Mouse (Mus musculus): ENCODE data around the gene Zbtb12. TPM values are rescaled to one million over a fixed set of nuclear protein-coding genes. Genes with fewer than 3 reads are reported as not detected.

Gene Zbtb12
- polyA plus RNA-seq, 1 experiment from 2014 or later, result 10.6 TPM

DNA sequence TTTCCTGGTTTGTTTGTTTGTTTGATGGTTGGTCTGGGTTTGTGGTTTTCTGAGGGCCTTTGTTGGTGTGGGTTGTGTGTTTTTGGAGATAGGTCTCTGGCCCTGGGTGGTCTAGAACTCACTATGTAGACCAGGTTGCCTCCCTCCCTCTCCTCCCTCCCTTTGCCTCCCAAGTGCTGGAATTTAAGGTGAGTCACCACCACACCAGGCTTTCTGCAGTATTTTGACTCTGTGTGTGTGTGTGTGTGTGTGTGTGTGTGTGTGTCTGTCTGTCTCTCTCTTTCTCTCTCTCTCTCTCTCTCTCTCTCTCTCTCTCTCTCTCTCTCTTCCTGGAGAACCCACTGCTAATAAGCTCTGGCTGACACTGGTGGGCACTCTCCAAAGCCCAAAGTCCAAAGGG is 1.9 kb downstream of the Zbtb12 start:
- Histone ChIP-seq H3K9ac (replicated peaks) (no peak overlapping the region), H3K4me1 (no peaks in the 10 kb centered on the region), H3K4me2 (no peak overlapping the region), H3K27me3 (replicated peaks) (peaks cover 8% of the 10 kb centered on the region; the same call in 1 of the 2 replicates), H3K9me3 (replicated peaks) (no peaks in the 10 kb centered on the region), H3K36me3 (no peaks in the 10 kb centered on the region), H3K27ac (replicated peaks) (no peak overlapping the region), H3K4me3 (replicated peaks) (no peak overlapping the region)
- no peak for ATAC-seq (ENCODE audit: low FRiP score)

DNA sequence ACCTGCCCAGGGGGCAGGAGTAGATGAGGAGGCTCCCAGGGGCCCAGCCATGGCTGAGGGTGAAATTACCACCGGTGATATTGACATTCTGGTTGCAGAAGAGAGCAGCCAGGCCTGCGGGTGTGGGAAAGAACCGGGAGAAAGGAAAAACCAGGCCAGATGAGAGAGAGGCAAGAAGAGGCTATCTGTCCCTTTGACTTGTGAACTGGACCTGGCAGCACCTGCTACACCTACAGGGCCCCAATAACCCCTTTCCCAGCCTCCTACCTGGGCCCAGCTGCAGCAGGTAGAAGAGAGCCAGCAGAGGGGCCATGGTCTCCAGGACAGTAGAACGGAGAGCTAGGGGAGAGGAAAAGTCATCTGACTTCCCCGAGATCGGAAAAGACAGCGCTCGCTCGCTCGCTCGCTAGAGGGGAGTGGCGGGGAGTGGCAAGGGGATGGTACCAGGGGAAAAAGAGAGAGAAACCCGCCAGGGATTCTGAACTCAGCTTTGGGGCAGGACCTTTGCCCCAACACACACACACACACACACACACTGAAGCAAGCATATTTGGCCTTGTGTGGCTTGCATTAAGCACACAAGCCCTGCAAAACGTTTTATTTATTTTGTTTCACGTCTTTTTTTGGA is 2.5 kb downstream of the Zbtb12 start, which contains the start of gene Gm20547:
Gene Gm20547, minus strand, starts transcription at position 360 of the 628 bp plus-strand sequence.
- Histone ChIP-seq H3K27ac (replicated peaks) (no peak within 1 kb of the TSS), H3K9me3 (replicated peaks) (no peaks in the 10 kb centered on the region), H3K9ac (replicated peaks) (no peak within 1 kb of the TSS), H3K36me3 (no peaks in the 10 kb centered on the region), H3K4me2 (peak within 1 kb of the TSS; percentile 20), H3K4me3 (replicated peaks) (no peak within 1 kb of the TSS), H3K4me1 (no peaks in the 10 kb centered on the region), H3K27me3 (replicated peaks) (peaks cover 8% of the 10 kb centered on the region; the same call in 1 of the 2 replicates)
- WGBS, result 8% methylated on average over 15 of the region's 15 CpGs
- ATAC-seq (ENCODE audit: low FRiP score), result no peak

DNA sequence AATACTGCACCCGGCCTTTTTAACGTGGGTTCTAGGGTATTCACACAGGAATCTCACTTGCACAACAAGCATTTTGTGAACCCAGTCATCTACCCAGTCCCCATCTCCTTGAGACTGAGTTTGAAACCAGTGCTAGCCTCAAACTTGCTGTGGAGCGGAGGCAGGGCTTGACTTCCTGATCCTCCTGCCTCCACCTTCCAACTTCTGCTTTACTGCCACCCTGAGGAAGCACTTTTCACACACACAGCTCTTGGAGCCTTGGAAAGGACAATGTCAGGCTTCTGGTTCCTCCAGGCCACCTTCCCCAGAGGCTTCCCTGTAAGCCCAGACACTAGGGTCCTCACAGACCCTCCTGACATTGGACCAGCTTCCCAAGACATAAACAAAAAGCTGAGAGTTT is 4.0 kb downstream of the Zbtb12 start:
- H3K4me1 ChIP-seq, result no peaks in the 10 kb centered on the region
- no peak overlapping the region for H3K27ac ChIP-seq (replicated peaks)
- 63% methylated on average over 3 of the region's 3 CpGs for WGBS
- no peak for ATAC-seq (ENCODE audit: low FRiP score)
- no peaks in the 10 kb centered on the region for H3K36me3 ChIP-seq
- no peak overlapping the region for H3K4me3 ChIP-seq (replicated peaks)
- no peak overlapping the region for H3K9ac ChIP-seq (replicated peaks)
- no peaks in the 10 kb centered on the region for H3K9me3 ChIP-seq (replicated peaks)
- H3K27me3 ChIP-seq (replicated peaks), result peaks cover 8% of the 10 kb centered on the region; the same call in 1 of the 2 replicates
- H3K4me2 ChIP-seq, result no peak overlapping the region

DNA sequence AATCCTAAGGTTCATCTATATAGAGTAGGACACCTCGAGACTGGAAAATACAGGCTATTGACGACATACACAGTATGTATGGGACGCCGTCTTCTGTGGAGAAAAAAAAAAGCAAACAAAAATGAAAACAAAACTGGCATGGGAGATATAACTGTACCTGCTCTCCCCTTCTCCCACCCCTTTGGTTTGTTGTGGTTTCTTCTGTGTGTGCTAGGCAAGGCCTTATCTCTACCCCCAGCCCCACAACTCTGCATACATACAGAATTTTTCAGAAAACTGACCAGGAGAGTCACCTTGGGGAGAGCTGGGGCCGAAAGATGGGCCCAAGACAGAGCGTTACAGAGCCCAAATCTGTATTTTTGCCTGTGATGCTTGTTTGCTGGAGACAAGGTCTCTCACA is 5.4 kb downstream of the Zbtb12 start:
- ATAC-seq (ENCODE audit: low FRiP score), result no peak
- Histone ChIP-seq H3K36me3 (no peaks in the 10 kb centered on the region), H3K9me3 (replicated peaks) (no peaks in the 10 kb centered on the region), H3K4me3 (replicated peaks) (no peak overlapping the region), H3K4me2 (no peak overlapping the region), H3K27me3 (replicated peaks) (peaks cover 8% of the 10 kb centered on the region; the same call in 1 of the 2 replicates), H3K27ac (replicated peaks) (no peak overlapping the region), H3K9ac (replicated peaks) (no peak overlapping the region), H3K4me1 (no peaks in the 10 kb centered on the region)
- WGBS, result 90% methylated on average over 6 of the region's 6 CpGs

DNA sequence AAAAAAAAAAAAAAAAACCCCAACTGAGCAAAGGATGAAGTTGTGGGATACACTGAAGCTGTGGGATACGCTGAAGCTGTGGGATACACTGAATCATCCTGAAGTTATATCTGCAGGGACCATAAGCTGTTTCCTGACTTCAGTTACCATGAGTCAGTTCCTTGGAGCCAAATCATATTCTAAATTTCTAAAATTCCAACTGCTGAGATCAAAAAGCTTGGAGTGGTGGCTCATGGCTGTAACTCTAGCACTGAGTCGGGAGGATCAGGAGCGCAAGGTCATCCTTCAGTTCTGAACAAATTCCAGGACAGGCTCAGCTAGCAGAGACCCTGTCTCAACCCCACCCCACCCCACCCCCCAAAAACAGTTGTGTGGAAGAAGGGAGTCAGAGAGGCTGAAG is 6.3 kb downstream of the Zbtb12 start:
- Histone ChIP-seq H3K4me2 (no peak overlapping the region), H3K36me3 (no peaks in the 10 kb centered on the region), H3K27ac (replicated peaks) (no peak overlapping the region), H3K27me3 (replicated peaks) (peaks cover 8% of the 10 kb centered on the region; the same call in 1 of the 2 replicates), H3K4me1 (no peaks in the 10 kb centered on the region), H3K4me3 (replicated peaks) (no peak overlapping the region), H3K9ac (replicated peaks) (no peak overlapping the region), H3K9me3 (replicated peaks) (no peaks in the 10 kb centered on the region)
- ATAC-seq (ENCODE audit: low FRiP score), result no peak
- WGBS, result 82% methylated on average over 3 of the region's 3 CpGs

DNA sequence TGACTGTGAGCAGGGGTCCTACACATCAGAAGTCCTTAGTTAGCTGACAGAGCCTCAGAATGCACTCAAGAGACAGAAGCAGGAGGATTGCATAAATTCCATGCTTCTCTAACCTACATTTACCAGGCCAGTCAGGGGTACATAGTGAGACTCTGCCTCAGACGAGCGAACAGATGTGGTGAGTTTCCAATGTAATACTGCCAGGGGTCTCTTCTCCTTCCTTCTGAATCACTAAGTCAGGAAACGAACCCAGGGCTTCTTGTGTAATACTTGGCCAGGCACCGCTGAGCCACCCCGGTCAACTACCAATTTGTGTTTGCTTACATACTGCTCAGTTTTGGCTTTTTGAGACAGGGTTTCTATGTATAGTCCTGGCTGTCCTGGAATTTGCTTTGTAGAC is 8.7 kb downstream of the Zbtb12 start:
- no peaks in the 10 kb centered on the region for H3K36me3 ChIP-seq
- no peak overlapping the region for H3K4me3 ChIP-seq (replicated peaks)
- H3K4me2 ChIP-seq, result no peak overlapping the region
- no peak for ATAC-seq (ENCODE audit: low FRiP score)
- no peaks in the 10 kb centered on the region for H3K9me3 ChIP-seq (replicated peaks)
- no peak overlapping the region for H3K27ac ChIP-seq (replicated peaks)
- H3K27me3 ChIP-seq (replicated peaks), result no peaks in the 10 kb centered on the region
- no peak overlapping the region for H3K9ac ChIP-seq (replicated peaks)
- WGBS, result 90% methylated on average over 5 of the region's 5 CpGs
- H3K4me1 ChIP-seq, result no peaks in the 10 kb centered on the region

DNA sequence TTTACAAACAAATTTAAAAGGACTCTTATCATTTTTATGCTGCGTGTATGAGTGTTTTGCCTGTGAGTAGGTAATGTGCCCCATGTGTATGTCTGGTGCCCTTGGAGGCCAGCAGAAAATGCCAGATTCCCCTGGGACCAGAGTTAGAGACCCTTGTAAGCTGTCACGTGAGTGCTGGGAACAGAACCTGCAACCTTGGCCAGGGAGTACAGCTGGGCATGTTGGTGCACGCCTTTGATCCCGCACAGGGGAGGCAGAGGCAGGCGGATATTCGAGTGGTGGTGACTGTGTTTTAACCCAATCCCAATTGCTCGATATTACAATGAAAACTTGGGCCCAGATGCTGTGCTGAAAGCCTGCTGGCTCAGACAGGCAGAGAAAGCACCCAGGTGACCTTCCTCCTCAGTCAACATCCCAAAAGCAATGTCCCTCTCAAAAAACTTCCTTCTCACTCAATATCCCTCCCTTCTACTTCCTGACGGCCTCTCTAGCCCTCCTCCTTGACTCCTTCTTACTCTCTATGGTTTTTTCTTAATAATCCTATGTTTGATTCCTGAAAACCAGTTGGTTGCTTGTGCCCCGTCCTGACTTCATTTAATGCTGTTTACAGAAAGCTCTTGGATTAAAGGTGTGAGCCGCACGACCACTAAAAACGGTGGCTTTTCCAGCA is 10.9 kb downstream of the Zbtb12 start:
- Histone ChIP-seq H3K27ac (replicated peaks) (no peak overlapping the region), H3K4me3 (replicated peaks) (no peak overlapping the region), H3K9ac (replicated peaks) (no peak overlapping the region), H3K36me3 (no peaks in the 10 kb centered on the region), H3K27me3 (replicated peaks) (no peaks in the 10 kb centered on the region), H3K4me2 (no peak overlapping the region), H3K9me3 (replicated peaks) (no peaks in the 10 kb centered on the region), H3K4me1 (peaks cover 7% of the 10 kb centered on the region)
- no peak for ATAC-seq (ENCODE audit: low FRiP score)
- WGBS, result 87% methylated on average over 12 of the region's 12 CpGs

DNA sequence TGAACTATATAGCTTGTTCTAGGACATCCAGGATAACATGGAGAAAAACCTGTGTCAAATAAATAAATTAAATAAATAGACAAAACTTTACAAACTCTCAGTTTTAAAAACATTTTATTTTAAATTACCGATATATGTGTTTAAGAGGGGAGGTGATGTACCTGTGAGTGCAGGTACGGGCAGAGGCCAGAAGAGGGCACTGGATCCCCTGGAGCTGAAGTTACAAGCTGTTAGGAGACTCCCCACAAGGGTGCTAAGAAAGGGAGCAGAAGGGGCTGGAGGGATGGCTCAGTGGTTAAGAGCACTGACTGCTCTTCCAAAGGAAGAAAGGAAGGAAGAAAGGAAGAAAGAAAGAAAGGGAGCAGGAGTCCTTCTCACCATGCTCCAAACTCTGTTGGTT is 12.1 kb downstream of the Zbtb12 start:
- Histone ChIP-seq H3K9ac (replicated peaks) (no peak overlapping the region), H3K27ac (replicated peaks) (no peak overlapping the region), H3K27me3 (replicated peaks) (no peaks in the 10 kb centered on the region), H3K4me1 (peaks cover 18% of the 10 kb centered on the region), H3K4me2 (no peak overlapping the region), H3K36me3 (no peaks in the 10 kb centered on the region), H3K9me3 (replicated peaks) (no peaks in the 10 kb centered on the region), H3K4me3 (replicated peaks) (no peak overlapping the region)
- WGBS, result 97% methylated on average over 2 of the region's 2 CpGs
- ATAC-seq (ENCODE audit: low FRiP score), result no peak

DNA sequence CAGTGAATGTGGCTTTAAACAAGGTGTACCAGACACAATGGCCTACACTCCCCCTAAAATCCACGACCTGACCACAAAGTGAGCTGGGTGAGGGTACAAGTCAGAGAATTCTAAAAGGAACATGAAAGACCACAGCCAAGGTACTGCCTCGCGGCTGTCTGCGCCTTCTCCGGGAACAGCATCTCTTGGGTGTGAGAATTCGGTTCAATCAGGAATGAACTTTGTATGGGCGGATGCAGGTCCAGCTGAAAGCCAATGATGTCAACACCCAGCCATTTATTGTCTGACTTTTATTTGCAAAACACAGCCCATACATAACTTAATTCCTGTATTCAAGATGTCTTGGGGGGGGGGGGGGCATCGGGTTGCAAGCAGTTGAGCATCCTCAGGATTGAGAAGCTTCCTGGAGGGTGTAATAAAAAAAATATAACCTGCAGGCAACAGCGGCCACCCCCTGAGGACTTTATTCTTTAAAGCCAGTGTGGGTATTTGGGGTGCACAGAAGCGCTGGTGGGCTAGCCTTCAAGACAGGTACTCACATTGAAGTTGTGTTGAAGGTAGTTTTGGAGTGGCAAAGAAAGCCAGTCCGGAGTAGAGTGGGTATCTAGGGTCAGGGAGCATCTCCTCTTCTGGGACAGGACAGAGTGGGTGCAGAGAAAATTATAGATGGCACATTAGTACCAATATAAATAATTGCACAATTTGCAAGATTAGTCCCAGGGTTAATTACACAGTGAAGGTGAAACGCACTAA is 14.0 kb downstream of the Zbtb12 start:
- no peak for ATAC-seq (ENCODE audit: low FRiP score)
- H3K4me2 ChIP-seq, result peak overlapping the region; percentile 98
- peaks cover 34% of the 10 kb centered on the region for H3K4me1 ChIP-seq
- H3K4me3 ChIP-seq (replicated peaks), result peak overlapping the region; percentile 71
- no peaks in the 10 kb centered on the region for H3K27me3 ChIP-seq (replicated peaks)
- no peak overlapping the region for H3K9ac ChIP-seq (replicated peaks)
- no peaks in the 10 kb centered on the region for H3K9me3 ChIP-seq (replicated peaks)
- peak overlapping the region; percentile 95 for H3K27ac ChIP-seq (replicated peaks)
- no peaks in the 10 kb centered on the region for H3K36me3 ChIP-seq
- WGBS, result 70% methylated on average over 12 of the region's 12 CpGs

DNA sequence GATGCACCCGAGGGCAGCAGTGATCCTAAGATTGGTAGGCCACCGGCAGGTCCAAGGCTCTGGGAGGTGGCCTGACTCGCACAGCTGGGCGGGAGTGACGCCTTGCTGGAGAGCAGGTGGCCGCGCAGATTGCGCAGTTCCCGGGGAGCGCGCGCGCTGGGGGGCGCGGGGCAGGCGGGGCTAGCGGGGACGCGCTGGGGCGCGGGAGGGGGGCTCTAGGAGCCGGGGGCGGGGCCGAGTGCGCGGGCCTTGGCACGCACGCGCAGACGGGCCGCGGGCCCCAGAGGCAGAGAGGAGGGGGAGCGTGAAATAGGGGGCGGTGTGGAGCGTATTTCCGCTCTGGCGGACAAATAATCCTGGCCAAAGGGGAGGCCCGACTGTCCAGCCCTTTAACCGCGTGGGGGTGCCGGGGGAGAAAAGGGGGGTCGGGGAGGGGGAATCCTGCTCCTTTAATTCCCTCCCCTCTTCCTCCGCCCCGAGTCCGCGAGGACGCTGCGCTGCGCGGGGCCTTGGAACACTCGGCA is 14.9 kb downstream of the Zbtb12 start:
- no peaks in the 10 kb centered on the region for H3K9me3 ChIP-seq (replicated peaks)
- H3K27ac ChIP-seq (replicated peaks), result peak overlapping the region; percentile 95
- H3K27me3 ChIP-seq (replicated peaks), result no peaks in the 10 kb centered on the region
- under 1% methylated on average over 39 of the region's 51 CpGs for WGBS
- H3K9ac ChIP-seq (replicated peaks), result peak overlapping the region; percentile 93
- no peaks in the 10 kb centered on the region for H3K36me3 ChIP-seq
- H3K4me1 ChIP-seq, result peaks cover 34% of the 10 kb centered on the region
- peak overlapping the region; percentile 71 for H3K4me3 ChIP-seq (replicated peaks)
- H3K4me2 ChIP-seq, result peak overlapping the region; percentile 98
- peak; percentile 91 for ATAC-seq (ENCODE audit: low FRiP score)

DNA sequence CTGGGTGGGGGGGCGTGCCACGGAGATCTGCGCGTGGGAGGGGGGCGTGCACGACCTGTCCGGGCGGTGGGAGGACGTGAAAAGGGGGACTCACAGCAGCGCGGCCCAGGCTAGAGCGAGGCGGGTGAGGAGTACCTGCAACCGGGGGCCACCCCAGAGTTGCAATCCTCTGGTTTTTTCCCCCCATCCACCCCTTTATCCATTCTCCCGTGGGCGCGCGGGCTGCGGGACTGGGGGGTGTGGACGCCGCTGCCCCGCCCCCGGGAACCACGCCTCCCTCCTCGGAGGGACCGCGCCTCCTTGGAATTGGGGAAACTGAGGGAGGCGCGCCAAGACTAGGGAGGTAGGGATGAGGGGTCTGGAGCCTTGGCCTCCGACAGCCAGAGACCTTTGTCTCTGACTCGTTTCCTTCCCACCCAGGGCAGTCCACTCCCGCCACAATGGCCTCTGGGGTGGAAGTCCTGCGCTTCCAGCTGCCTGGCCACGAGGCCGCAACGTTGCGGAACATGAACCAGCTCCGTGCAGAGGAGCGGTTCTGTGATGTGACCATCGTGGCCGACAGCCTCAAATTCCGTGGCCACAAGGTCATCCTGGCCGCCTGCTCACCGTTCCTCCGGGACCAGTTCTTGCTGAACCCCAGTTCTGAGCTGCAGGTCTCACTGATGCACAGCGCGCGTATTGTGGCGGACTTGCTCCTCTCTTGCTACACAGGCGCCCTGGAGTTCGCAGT is 15.7 kb downstream of the Zbtb12 start:
- WGBS, result 6% methylated on average over 45 of the region's 51 CpGs
- Histone ChIP-seq H3K4me3 (replicated peaks) (peak overlapping the region; percentile 71), H3K27ac (replicated peaks) (peak overlapping the region; percentile 95)

More for the DNA sequence above, 15.7 kb downstream of the Zbtb12 start:
- Histone ChIP-seq H3K4me1 (peaks cover 36% of the 10 kb centered on the region), H3K9ac (replicated peaks) (peak overlapping the region; percentile 93), H3K9me3 (replicated peaks) (no peaks in the 10 kb centered on the region), H3K36me3 (no peaks in the 10 kb centered on the region), H3K27me3 (replicated peaks) (no peaks in the 10 kb centered on the region), H3K4me2 (peak overlapping the region; percentile 98)
- peak; percentile 36 for ATAC-seq (ENCODE audit: low FRiP score)
